Mouse (Mus musculus): Measurements from ENCODE around the gene H2afy. TPM values are rescaled to one million over a fixed set of nuclear protein-coding genes. Genes with fewer than 3 reads are reported as not detected.

The H2afy gene
- polyA plus RNA-seq (2016; fragmentation: Nextera tagmentation; extraction: Ambion mirVana): 584 TPM in 2 replicates

- Histone ChIP-seq H3K4me1 (peaks cover 32% of the 10 kb centered on the region), H3K36me3 (peaks cover 7% of the 10 kb centered on the region; the same call in 1 of the 2 replicates), H3K9ac (replicated peaks) (peak within 1 kb of the TSS; percentile 97), H3K9me3 (no peaks in the 10 kb centered on the region), H3K27ac (replicated peaks) (peak within 1 kb of the TSS; percentile 85), H3K4me3 (peak within 1 kb of the TSS; percentile 86), H3K27me3 (no peaks in the 10 kb centered on the region), H3K4me2 (replicated peaks) (peak within 1 kb of the TSS; percentile 91)
- 80% methylated on average over 2 of the region's 2 CpGs for WGBS
- ATAC-seq (ENCODE audit: low FRiP score, low read depth): no peak
These were observed at the start of gene H2afy for GRCm38 (mm10) chr13:56136200-56136599. TSS of gene H2afy (minus strand) at chr13:56136361.

- ATAC-seq (ENCODE audit: low FRiP score, low read depth): no peak
- Histone ChIP-seq H3K27me3 (0 out of 2 replicates have a peak, but pooled peaks cover 10% of the 10 kb centered on the region), H3K27ac (replicated peaks) (no peak overlapping the region), H3K4me1 (no peaks in the 10 kb centered on the region), H3K9me3 (no peaks in the 10 kb centered on the region), H3K9ac (replicated peaks) (no peak overlapping the region), H3K4me3 (no peak overlapping the region), H3K4me2 (replicated peaks) (no peak overlapping the region), H3K36me3 (no peaks in the 10 kb centered on the region)
- WGBS: 91% methylated on average over 5 of the region's 5 CpGs
These were observed 47.5 kb upstream of the H2afy start for GRCm38 (mm10) chr13:56183687-56184086.

DNA sequence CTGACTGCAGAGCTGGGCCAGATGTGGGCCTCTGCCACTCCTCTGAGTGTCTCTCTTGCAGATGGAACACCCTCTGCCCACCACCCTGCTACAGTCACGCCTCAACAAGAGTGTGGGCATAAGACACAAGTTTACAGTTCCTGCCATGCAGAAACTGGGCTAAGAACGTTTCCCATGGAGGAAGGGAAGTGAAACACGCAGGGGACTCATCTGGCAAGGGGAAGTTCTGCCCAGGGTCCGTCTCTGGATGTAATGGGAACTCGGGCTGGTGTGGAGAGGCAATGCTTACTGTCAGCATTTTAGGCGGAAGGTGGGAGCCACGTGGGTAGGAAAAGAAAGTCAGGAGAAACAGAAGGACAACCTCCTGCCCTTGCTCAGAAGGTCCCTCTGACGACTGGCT lies 45.3 kb upstream of the H2afy start:
- Histone ChIP-seq H3K36me3 (no peaks in the 10 kb centered on the region), H3K9ac (replicated peaks) (no peak overlapping the region), H3K4me1 (no peaks in the 10 kb centered on the region), H3K27me3 (peaks cover 10% of the 10 kb centered on the region; the same call in 1 of the 2 replicates), H3K4me3 (no peak overlapping the region), H3K27ac (replicated peaks) (no peak overlapping the region), H3K4me2 (replicated peaks) (no peak overlapping the region), H3K9me3 (no peaks in the 10 kb centered on the region)
- 76% methylated on average over 8 of the region's 8 CpGs for WGBS
- ATAC-seq (ENCODE audit: low FRiP score, low read depth): no peak

DNA sequence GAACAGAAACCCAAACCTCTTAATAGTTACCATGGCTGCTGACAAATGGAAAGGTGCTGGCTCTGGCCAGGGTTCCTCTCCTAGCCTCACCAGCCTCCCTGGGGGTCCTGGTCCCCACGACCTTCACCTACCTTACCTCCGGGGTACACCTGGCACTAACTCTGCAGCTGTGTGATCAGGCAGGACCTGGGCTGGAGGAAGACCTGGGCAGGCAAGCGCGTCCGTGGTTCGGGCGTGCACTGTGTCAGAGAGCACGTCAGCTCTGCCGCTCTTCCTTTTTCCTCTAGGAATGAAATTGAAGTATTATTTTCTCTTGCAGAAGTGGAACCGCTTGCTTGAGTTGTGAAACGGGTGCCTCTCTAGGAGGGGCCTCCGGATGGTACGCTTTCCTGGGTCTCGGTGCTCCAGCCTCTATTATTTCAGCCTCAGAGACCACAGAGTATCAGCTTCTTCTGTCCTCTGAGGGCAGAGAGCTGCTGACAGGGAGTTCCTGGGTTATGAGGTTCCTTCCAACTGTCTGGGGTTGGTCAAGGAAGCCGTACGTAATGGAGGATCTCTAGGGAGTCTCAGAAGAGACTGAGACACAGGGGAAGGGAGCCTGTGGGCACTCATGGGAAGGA lies 42.4 kb upstream of the H2afy start, which contains the start of gene Tifab:
Gene Tifab (minus strand): TSS at position 470 of the 620 bp plus-strand sequence.
- Histone ChIP-seq H3K9me3 (no peaks in the 10 kb centered on the region), H3K36me3 (no peaks in the 10 kb centered on the region), H3K27ac (replicated peaks) (no peak within 1 kb of the TSS), H3K9ac (replicated peaks) (no peak within 1 kb of the TSS), H3K4me1 (no peaks in the 10 kb centered on the region), H3K27me3 (peaks cover 10% of the 10 kb centered on the region; the same call in 1 of the 2 replicates), H3K4me3 (no peak within 1 kb of the TSS), H3K4me2 (replicated peaks) (no peak within 1 kb of the TSS)
- ATAC-seq (ENCODE audit: low FRiP score, low read depth): no peak
- 90% methylated on average over 16 of the region's 16 CpGs for WGBS

GRCm38 (mm10) chr13:56176310-56176709 lies 40.1 kb upstream of the H2afy start:
- H3K4me1 ChIP-seq: no peaks in the 10 kb centered on the region
- H3K36me3 ChIP-seq: no peaks in the 10 kb centered on the region
- 87% methylated on average over 9 of the region's 9 CpGs for WGBS

GRCm38 (mm10) chr13:56175848-56176247 lies 39.7 kb upstream of the H2afy start:
- no peak overlapping the region for H3K4me3 ChIP-seq
- H3K9ac ChIP-seq (replicated peaks): no peak overlapping the region
- no peaks in the 10 kb centered on the region for H3K36me3 ChIP-seq
- no peaks in the 10 kb centered on the region for H3K9me3 ChIP-seq
- WGBS: 76% methylated on average over 4 of the region's 4 CpGs
- H3K27me3 ChIP-seq: peaks cover 6% of the 10 kb centered on the region; the same call in 1 of the 2 replicates
- no peaks in the 10 kb centered on the region for H3K4me1 ChIP-seq
- H3K27ac ChIP-seq (replicated peaks): no peak overlapping the region; the same call in 1 of the 2 replicates
- no peak overlapping the region for H3K4me2 ChIP-seq (replicated peaks)
- ATAC-seq (ENCODE audit: low FRiP score, low read depth): no peak

More at GRCm38 (mm10) chr13:56176310-56176709, 40.1 kb upstream of the H2afy start:
- Histone ChIP-seq H3K27ac (replicated peaks) (no peak overlapping the region; the same call in 1 of the 2 replicates), H3K4me2 (replicated peaks) (no peak overlapping the region), H3K27me3 (peaks cover 6% of the 10 kb centered on the region; the same call in 1 of the 2 replicates), H3K9me3 (no peaks in the 10 kb centered on the region), H3K4me3 (no peak overlapping the region), H3K9ac (replicated peaks) (no peak overlapping the region)
- ATAC-seq (ENCODE audit: low FRiP score, low read depth): no peak

DNA sequence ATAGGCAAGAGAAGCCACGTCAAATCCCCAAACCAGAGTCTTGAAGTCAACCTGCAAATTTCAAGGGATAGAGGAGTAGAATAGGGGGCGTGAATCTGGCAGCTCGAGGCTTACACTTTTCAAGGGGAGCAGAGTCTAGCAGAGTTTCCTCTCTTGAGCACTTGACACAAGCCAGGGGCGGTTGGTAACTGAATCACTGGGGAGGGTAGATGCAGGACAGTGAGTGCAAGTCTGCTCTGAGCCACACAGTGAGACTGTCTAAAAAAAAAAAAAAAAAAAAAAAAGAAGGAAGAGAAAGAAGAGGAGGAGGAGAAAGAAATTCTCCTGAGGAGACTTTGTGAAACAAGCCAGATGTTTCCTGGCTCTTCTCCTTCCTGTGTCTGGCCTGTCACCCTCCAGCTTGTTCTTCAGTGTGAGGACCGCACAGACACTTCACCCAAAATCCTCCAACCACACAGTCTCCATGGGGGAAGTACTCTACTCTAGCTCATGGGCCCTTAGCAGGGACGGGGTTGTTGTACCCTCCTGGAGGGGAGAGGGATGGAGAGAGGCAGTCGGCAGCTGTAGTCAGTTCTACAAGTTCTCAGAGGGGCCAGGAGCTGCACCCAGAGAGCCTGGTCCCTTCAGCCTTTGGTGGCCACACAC lies 36.9 kb upstream of the H2afy start:
- Histone ChIP-seq H3K9me3 (no peaks in the 10 kb centered on the region), H3K27me3 (peaks cover 9% of the 10 kb centered on the region; the same call in 1 of the 2 replicates), H3K4me1 (peaks cover 8% of the 10 kb centered on the region; the same call in 1 of the 2 replicates), H3K36me3 (no peaks in the 10 kb centered on the region), H3K4me2 (replicated peaks) (no peak overlapping the region), H3K9ac (replicated peaks) (no peak overlapping the region), H3K27ac (replicated peaks) (no peak overlapping the region), H3K4me3 (no peak overlapping the region)
- WGBS: 73% methylated on average over 7 of the region's 7 CpGs
- ATAC-seq (ENCODE audit: low FRiP score, low read depth): no peak

DNA sequence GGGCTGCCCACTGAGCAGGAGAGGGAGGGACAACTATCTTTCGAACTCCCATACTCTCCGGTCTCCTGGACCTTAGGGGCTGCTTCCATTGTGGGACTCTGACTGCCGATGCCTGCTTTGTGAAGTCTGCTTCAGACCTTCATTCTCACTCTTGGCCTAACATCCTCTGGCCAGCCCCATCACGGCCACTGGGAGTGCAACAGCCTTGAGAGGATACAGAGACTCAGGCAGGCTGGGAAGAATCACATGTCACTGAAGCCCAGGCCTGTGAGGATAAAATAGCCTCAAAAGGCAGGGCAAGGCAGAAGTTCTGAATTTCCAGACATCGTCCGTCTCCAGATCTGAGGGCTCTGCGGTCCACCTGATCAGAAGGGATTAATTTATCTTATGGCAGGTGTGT lies 35.9 kb upstream of the H2afy start:
- Histone ChIP-seq H3K4me2 (replicated peaks) (no peak overlapping the region), H3K36me3 (no peaks in the 10 kb centered on the region), H3K4me1 (peaks cover 12% of the 10 kb centered on the region; the same call in 1 of the 2 replicates), H3K4me3 (no peak overlapping the region), H3K27ac (replicated peaks) (no peak overlapping the region), H3K27me3 (peaks cover 9% of the 10 kb centered on the region; the same call in 1 of the 2 replicates), H3K9me3 (no peaks in the 10 kb centered on the region), H3K9ac (replicated peaks) (no peak overlapping the region)
- WGBS: 90% methylated on average over 7 of the region's 7 CpGs
- no peak for ATAC-seq (ENCODE audit: low FRiP score, low read depth)

GRCm38 (mm10) chr13:56168403-56168781 lies 32.2 kb upstream of the H2afy start:
- peaks cover 12% of the 10 kb centered on the region; the same call in 1 of the 2 replicates for H3K4me1 ChIP-seq
- 0 out of 2 replicates have a peak, but pooled peaks cover 9% of the 10 kb centered on the region for H3K27me3 ChIP-seq
- H3K36me3 ChIP-seq: no peaks in the 10 kb centered on the region
- no peak overlapping the region for H3K4me2 ChIP-seq (replicated peaks)
- no peak overlapping the region for H3K4me3 ChIP-seq
- no peaks in the 10 kb centered on the region for H3K9me3 ChIP-seq
- H3K9ac ChIP-seq (replicated peaks): no peak overlapping the region
- peak overlapping the region; percentile 69 for H3K27ac ChIP-seq (replicated peaks)
- peak; percentile 56; the same call in 1 of the 2 replicates for ATAC-seq (ENCODE audit: low FRiP score, low read depth)
- WGBS: 51% methylated on average over 3 of the region's 3 CpGs

- ATAC-seq (ENCODE audit: low FRiP score, low read depth): peak; percentile 30; the same call in 1 of the 2 replicates
- H3K4me3 ChIP-seq: no peak overlapping the region
- no peak overlapping the region for H3K9ac ChIP-seq (replicated peaks)
- peaks cover 12% of the 10 kb centered on the region; the same call in 1 of the 2 replicates for H3K4me1 ChIP-seq
- 44% methylated on average over 13 of the region's 14 CpGs for WGBS
- peak overlapping the region; percentile 69 for H3K27ac ChIP-seq (replicated peaks)
- H3K4me2 ChIP-seq (replicated peaks): 0 out of 2 replicates have a peak overlapping the region, but pooled peaks have one; percentile 15
- 0 out of 2 replicates have a peak, but pooled peaks cover 9% of the 10 kb centered on the region for H3K27me3 ChIP-seq
- no peaks in the 10 kb centered on the region for H3K36me3 ChIP-seq
- no peaks in the 10 kb centered on the region for H3K9me3 ChIP-seq
These were observed 31.6 kb upstream of the H2afy start for GRCm38 (mm10) chr13:56167446-56168402.

DNA sequence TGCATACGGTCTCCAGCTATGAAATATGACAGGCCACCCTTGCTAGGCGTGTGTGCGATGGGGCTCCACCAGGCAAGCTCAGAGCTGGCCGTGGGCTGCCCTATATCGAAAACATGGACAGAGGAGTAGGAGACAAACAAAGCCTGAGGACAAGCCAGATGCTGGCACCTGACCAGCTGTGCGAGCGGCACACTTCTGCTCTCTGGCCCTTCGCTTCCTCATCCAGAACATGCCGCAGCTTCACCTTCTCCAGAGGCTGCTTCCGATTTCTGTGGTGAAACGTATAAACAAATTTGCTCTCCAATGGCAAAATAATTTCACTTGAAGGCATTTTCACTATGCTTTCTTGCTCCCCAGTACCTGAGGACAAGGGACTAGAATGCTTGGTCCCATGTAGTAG lies 29.4 kb upstream of the H2afy start:
- no peaks in the 10 kb centered on the region for H3K9me3 ChIP-seq
- no peak overlapping the region for H3K4me3 ChIP-seq
- H3K36me3 ChIP-seq: no peaks in the 10 kb centered on the region
- H3K4me1 ChIP-seq: peaks cover 12% of the 10 kb centered on the region; the same call in 1 of the 2 replicates
- H3K4me2 ChIP-seq (replicated peaks): no peak overlapping the region
- H3K27ac ChIP-seq (replicated peaks): no peak overlapping the region
- H3K27me3 ChIP-seq: 0 out of 2 replicates have a peak, but pooled peaks cover 3% of the 10 kb centered on the region
- no peak overlapping the region for H3K9ac ChIP-seq (replicated peaks)
- ATAC-seq (ENCODE audit: low FRiP score, low read depth): no peak
- 95% methylated on average over 11 of the region's 11 CpGs for WGBS
